Mouse (Mus musculus) stomach, embryonic 16.5 days (tissue): ENCODE measurements around the gene Plscr1. TPM values are rescaled to one million over a fixed set of nuclear protein-coding genes. Genes with fewer than 3 reads are reported as not detected.

Experiments used
- ATAC-seq: fragments of 200-750 bp; cut with Nextera tagmentation; 2 replicates; pipeline ENCODE4 v1.8.0; 2017; ENCODE audit warnings: moderate number of reproducible peaks, moderate TSS enrichment; ENCODE audit not compliant: insufficient read depth, low FRiP score
- H3K27ac ChIP-seq: fragments of 300-500 bp; sonication (generic); 2 replicates; pipeline ENCODE4 v1.5.1; 2014; ENCODE audit warnings: low read length
- H3K27me3 ChIP-seq: fragments of 300-500 bp; sonication (generic); 2 replicates; pipeline ENCODE4 v1.6.1; 2014; ENCODE audit warnings: low read length, control low read depth, mixed read lengths; ENCODE audit not compliant: control insufficient read depth, insufficient read depth
- H3K36me3 ChIP-seq: fragments of 300-500 bp; sonication (generic); 2 replicates; pipeline ENCODE4 v1.6.1; 2014; ENCODE audit warnings: low read length; ENCODE audit not compliant: control insufficient read depth, insufficient read depth
- H3K4me1 ChIP-seq: fragments of 300-500 bp; sonication (generic); 2 replicates; pipeline ENCODE4 v1.6.1; 2014; ENCODE audit warnings: low read length, control low read depth, mixed read lengths; ENCODE audit not compliant: control insufficient read depth, insufficient read depth
- H3K4me2 ChIP-seq: fragments of 300-500 bp; sonication (generic); 2 replicates; pipeline ENCODE4 v1.6.1; 2014; ENCODE audit warnings: low read depth, low read length, mixed read lengths
- H3K4me3 ChIP-seq: fragments of 300-500 bp; sonication (generic); replicated peaks from 2 replicates; pipeline ENCODE4 v1.5.1; 2014; ENCODE audit warnings: mild to moderate bottlenecking, low read length
- H3K9ac ChIP-seq: fragments of 300-500 bp; sonication (generic); 2 replicates; pipeline ENCODE4 v1.6.1; 2014; ENCODE audit warnings: low read length
- H3K9me3 ChIP-seq: fragments of 300-500 bp; sonication (generic); replicated peaks from 2 replicates; pipeline ENCODE4 v1.6.1; 2016; ENCODE audit warnings: low read length, control low read depth; ENCODE audit not compliant: control insufficient read depth
- WGBS: fragments of 180-500 bp; shearing (Covaris S2); extraction: QIAGEN DNeasy Blood & Tissue Kit; methylation state at CpG from one replicate; pipeline ENCODE4 v1.1.7; 2014; 5-methylcytosine and 5-hydroxymethylcytosine counted together
- polyA plus RNA-seq: library from polyadenylated mRNA; unstranded; fragments of >200 nt; fragmentation: Nextera tagmentation; extraction: Ambion mirVana; gene quantifications from 2 replicates; pipeline ENCODE4 v1.2.1, GENCODE M21; 2015

The Plscr1 gene
- polyA plus RNA-seq, 1 experiment from 2014 or later, result 56.2 TPM

DNA sequence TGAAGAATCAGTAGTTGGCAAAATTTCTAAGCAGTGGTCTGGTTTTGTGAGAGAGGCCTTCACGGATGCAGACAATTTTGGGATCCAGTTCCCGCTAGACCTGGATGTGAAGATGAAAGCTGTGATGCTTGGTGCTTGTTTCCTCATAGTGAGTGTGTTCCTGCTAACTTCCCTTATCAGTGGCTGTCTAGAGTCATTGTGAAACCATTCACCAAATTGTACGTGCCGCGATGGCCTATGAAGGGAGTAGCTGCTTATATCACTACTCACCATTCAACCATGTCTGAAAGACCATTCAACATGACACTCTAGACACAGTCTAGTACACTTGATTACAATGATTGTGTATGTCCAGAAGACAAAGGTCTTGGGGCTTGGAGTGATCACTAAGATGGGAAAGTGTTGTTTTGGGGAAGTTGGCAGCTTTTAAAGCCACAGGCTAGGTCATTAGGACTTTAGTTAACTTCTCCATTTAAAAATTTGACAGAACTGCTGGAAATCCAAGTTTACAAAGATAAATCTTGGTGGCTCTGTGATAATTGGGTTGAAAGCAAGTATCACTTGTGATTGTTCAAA lies 20.4 kb downstream of the Plscr1 start:
- H3K36me3 ChIP-seq, result 0 out of 2 replicates have a peak, but pooled peaks cover 7% of the 10 kb centered on the region
- ATAC-seq, result no peak

GRCm38 (mm10) chr9:92270927-92271326 lies 21.4 kb downstream of the Plscr1 start:
- H3K4me3 ChIP-seq, result no peak overlapping the region
- no peak overlapping the region for H3K4me2 ChIP-seq
- H3K27ac ChIP-seq, result no peak overlapping the region
- 50% methylated on average over 4 of the region's 4 CpGs for WGBS
- no peaks in the 10 kb centered on the region for H3K9me3 ChIP-seq
- peaks cover 5% of the 10 kb centered on the region; the same call in 1 of the 2 replicates for H3K4me1 ChIP-seq
- no peak for ATAC-seq
- 0 out of 2 replicates have a peak, but pooled peaks cover 7% of the 10 kb centered on the region for H3K36me3 ChIP-seq
- H3K27me3 ChIP-seq, result no peaks in the 10 kb centered on the region
- H3K9ac ChIP-seq, result no peak overlapping the region

More for the DNA sequence above, 20.4 kb downstream of the Plscr1 start:
- Histone ChIP-seq H3K27ac (no peak overlapping the region), H3K9me3 (no peaks in the 10 kb centered on the region), H3K4me2 (no peak overlapping the region), H3K4me3 (no peak overlapping the region), H3K4me1 (peaks cover 5% of the 10 kb centered on the region; the same call in 1 of the 2 replicates), H3K9ac (no peak overlapping the region), H3K27me3 (no peaks in the 10 kb centered on the region)
- 86% methylated on average over 5 of the region's 5 CpGs for WGBS

DNA sequence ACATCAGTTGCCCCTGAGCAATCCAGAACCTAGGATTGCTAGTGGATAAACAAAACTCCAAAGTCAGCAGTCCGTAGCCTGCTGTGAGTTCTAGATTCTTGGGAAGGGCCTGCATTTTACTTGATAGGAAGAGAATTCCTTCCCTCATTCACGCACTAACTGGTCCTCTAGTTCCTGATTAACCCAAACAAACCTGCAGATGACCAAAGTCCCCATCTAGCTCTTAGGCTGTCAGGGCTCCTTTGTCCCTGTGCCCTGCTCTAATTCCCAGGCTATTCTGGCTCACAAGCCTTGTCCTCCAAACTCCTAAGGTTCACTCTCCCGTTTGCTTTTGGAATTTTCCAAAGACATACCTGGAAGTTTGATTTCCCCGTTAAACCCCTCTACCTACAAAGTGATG lies 23.1 kb downstream of the Plscr1 start:
- ATAC-seq, result no peak
- Histone ChIP-seq H3K9me3 (no peaks in the 10 kb centered on the region), H3K36me3 (0 out of 2 replicates have a peak, but pooled peaks cover 3% of the 10 kb centered on the region), H3K4me1 (0 out of 2 replicates have a peak, but pooled peaks cover 5% of the 10 kb centered on the region), H3K4me2 (no peak overlapping the region), H3K4me3 (no peak overlapping the region), H3K27ac (no peak overlapping the region), H3K27me3 (no peaks in the 10 kb centered on the region), H3K9ac (no peak overlapping the region)
- 85% methylated on average over 4 of the region's 4 CpGs for WGBS

DNA sequence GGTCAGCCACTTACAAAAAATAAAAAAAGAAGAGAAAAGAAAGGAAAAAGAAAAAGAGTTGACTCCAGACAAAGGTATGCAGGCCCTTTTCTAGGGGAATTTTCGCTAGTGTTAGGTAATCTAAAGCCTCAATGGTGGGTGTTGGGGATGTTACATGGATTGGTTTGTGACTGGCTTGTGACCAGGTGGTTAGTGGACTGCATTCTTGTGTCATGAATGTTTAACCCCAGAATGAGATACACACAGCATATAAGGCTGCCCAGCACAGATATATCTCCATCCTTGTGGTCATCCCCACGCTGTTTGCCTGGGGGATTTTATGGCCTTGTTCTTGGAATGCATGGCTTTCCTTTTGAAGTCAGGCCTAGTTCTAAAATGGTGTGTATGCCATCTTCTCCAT lies 23.7 kb downstream of the Plscr1 start:
- Histone ChIP-seq H3K36me3 (0 out of 2 replicates have a peak, but pooled peaks cover 3% of the 10 kb centered on the region), H3K9me3 (no peaks in the 10 kb centered on the region), H3K9ac (no peak overlapping the region), H3K4me3 (no peak overlapping the region), H3K4me2 (no peak overlapping the region), H3K27ac (no peak overlapping the region), H3K4me1 (0 out of 2 replicates have a peak, but pooled peaks cover 5% of the 10 kb centered on the region), H3K27me3 (no peaks in the 10 kb centered on the region)
- no peak for ATAC-seq
- 92% methylated on average over 2 of the region's 2 CpGs for WGBS

GRCm38 (mm10) chr9:92273956-92274762 lies 24.6 kb downstream of the Plscr1 start:
- Histone ChIP-seq H3K4me1 (0 out of 2 replicates have a peak, but pooled peaks cover 5% of the 10 kb centered on the region), H3K36me3 (no peaks in the 10 kb centered on the region), H3K9me3 (no peaks in the 10 kb centered on the region), H3K27me3 (no peaks in the 10 kb centered on the region), H3K4me2 (no peak overlapping the region), H3K4me3 (no peak overlapping the region), H3K9ac (no peak overlapping the region), H3K27ac (no peak overlapping the region)
- WGBS, result 50% methylated on average over 6 of the region's 6 CpGs
- 0 out of 2 replicates have a peak, but pooled peaks have one; percentile 33 for ATAC-seq

- no peak within 1 kb of the TSS for H3K4me3 ChIP-seq
- H3K4me1 ChIP-seq, result 0 out of 2 replicates have a peak, but pooled peaks cover 5% of the 10 kb centered on the region
Observed at GRCm38 (mm10) chr9:92275486-92276207, 26.1 kb downstream of the Plscr1 start, which contains the start of gene Plscr2. TSS of gene Plscr2 (plus strand) at chr9:92275602.

GRCm38 (mm10) chr9:92276360-92276759 lies 26.8 kb downstream of the Plscr1 start:
- H3K9me3 ChIP-seq, result no peaks in the 10 kb centered on the region
- no peak overlapping the region for H3K9ac ChIP-seq
- H3K36me3 ChIP-seq, result no peaks in the 10 kb centered on the region
- no peak overlapping the region for H3K4me3 ChIP-seq
- no peak overlapping the region for H3K27ac ChIP-seq
- WGBS, result 54% methylated on average over 7 of the region's 7 CpGs
- no peak overlapping the region for H3K4me2 ChIP-seq
- ATAC-seq, result no peak
- H3K27me3 ChIP-seq, result no peaks in the 10 kb centered on the region
- H3K4me1 ChIP-seq, result 0 out of 2 replicates have a peak, but pooled peaks cover 5% of the 10 kb centered on the region

More at GRCm38 (mm10) chr9:92275486-92276207, 26.1 kb downstream of the Plscr1 start, which contains the start of gene Plscr2:
- WGBS, result 53% methylated on average over 9 of the region's 9 CpGs
- no peak within 1 kb of the TSS for H3K4me2 ChIP-seq
- no peak within 1 kb of the TSS for H3K9ac ChIP-seq
- no peak for ATAC-seq
- no peaks in the 10 kb centered on the region for H3K36me3 ChIP-seq
- H3K27me3 ChIP-seq, result no peaks in the 10 kb centered on the region
- no peaks in the 10 kb centered on the region for H3K9me3 ChIP-seq
- no peak within 1 kb of the TSS for H3K27ac ChIP-seq

- ATAC-seq, result no peak
- no peaks in the 10 kb centered on the region for H3K4me1 ChIP-seq
- H3K27me3 ChIP-seq, result no peaks in the 10 kb centered on the region
- H3K36me3 ChIP-seq, result no peaks in the 10 kb centered on the region
- H3K4me2 ChIP-seq, result no peak overlapping the region
- H3K27ac ChIP-seq, result no peak overlapping the region
- H3K9me3 ChIP-seq, result no peaks in the 10 kb centered on the region
- 89% methylated on average over 1 of the region's 1 CpGs for WGBS
- H3K4me3 ChIP-seq, result no peak overlapping the region
- no peak overlapping the region for H3K9ac ChIP-seq
Observed at GRCm38 (mm10) chr9:92280048-92280447, 30.5 kb downstream of the Plscr1 start.
